23 mouse cellular contexts compared by ENCODE assay signal in the genomic region with DNA sequence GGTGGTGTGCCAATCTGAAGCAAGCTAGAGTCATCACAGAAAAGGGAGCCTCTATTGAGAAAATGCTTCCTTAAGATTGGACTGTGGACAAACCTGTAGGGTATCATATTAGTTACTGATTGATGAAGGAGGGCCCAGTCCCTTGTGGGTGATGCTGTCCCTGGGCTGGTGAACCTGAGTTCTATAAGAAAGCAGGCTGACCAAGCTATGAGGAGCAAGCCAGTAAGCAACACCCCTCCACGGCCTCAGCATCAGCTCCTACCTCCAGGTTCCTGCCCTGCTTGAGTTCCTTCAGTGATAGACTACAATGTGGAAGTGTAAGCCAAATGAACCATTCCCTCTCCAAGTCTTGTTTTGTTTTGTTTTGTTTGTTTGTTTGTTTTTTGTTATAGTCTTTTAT.
A peak's percentile ranks its signal among the peaks of the same experiment; 100 is the strongest.
DNase-seq lines count a peak whose midpoint lies in the region; ATAC-seq and TF ChIP-seq lines count a peak whose summit lies in the region.
"Had no signal": no experiment of that assay in that cellular context is flagged by ENCODE, and none has a peak within 500 bp of the region (broad histone marks: within the 10 kb centered on the region; RNA-seq: fewer than 3 reads in every experiment).

No protein-coding gene starts in this region.

- no peaks in the 10 kb centered on the region for H3K4me1 ChIP-seq in heart, embryonic 10.5 days
- H3K4me1 ChIP-seq in midbrain, embryonic 11.5 days (ENCODE audit: control insufficient read depth, insufficient read depth, low read length): no peaks in the 10 kb centered on the region
- H3K4me1 ChIP-seq in midbrain, embryonic 14.5 days (ENCODE audit: control insufficient read depth, insufficient read depth, low read length): no peaks in the 10 kb centered on the region
- H3K4me1 ChIP-seq in MEL (ENCODE audit: control insufficient read depth in 1 of 2, insufficient read depth in 2 of 2, low read length in 2 of 2): no peaks in the 10 kb centered on the region; a peak in 2 of 4 replicates

- H3K4me2 ChIP-seq in midbrain, embryonic 11.5 days: no peak overlapping the region
- no peak overlapping the region for H3K4me2 ChIP-seq in midbrain, embryonic 14.5 days (ENCODE audit: low read length)
- H3K4me2 ChIP-seq in myocyte (ENCODE audit: low read depth): no peak overlapping the region

- no peaks in the 10 kb centered on the region for H3K9me3 ChIP-seq in heart, embryonic 10.5 days
- no peaks in the 10 kb centered on the region for H3K9me3 ChIP-seq in midbrain, embryonic 11.5 days (ENCODE audit: control insufficient read depth, low read length)
- no peaks in the 10 kb centered on the region for H3K9me3 ChIP-seq in midbrain, embryonic 14.5 days (ENCODE audit: control insufficient read depth, low read length)
- no peaks in the 10 kb centered on the region for H3K9me3 ChIP-seq in MEL (replicated peaks; ENCODE audit: insufficient read depth, low read length)
- H3K9me3 ChIP-seq: G1E had no signal

- TF ChIP-seq CTCF in MEL (IDR thresholded peaks at IDR 0.05 in 2 of 3, conservative IDR thresholded peaks at IDR 0.05 in 1 of 3; ENCODE audit: control insufficient read depth in 1 of 3, insufficient read depth in 1 of 3, low read depth in 2 of 3, low read length in 3 of 3, poor library complexity in 1 of 3, severe bottlenecking in 1 of 3): no peak

- no peak overlapping the region for H3K4me3 ChIP-seq in heart, embryonic 10.5 days
- H3K4me3 ChIP-seq in midbrain, embryonic 11.5 days (ENCODE audit: low read depth, low read length): no peak overlapping the region
- H3K4me3 ChIP-seq in midbrain, embryonic 14.5 days (replicated peaks; ENCODE audit: low read depth, low read length): no peak overlapping the region
- H3K4me3 ChIP-seq in MEL (ENCODE audit: control insufficient read depth in 1 of 2, insufficient read depth in 1 of 2, low read depth in 2 of 2, low read length in 2 of 2) (no peak overlapping the region), myocyte (no peak overlapping the region)

- ATAC-seq in midbrain, embryonic 11.5 days (ENCODE audit: low FRiP score): no peak
- no peak for ATAC-seq in midbrain, embryonic 14.5 days (ENCODE audit: low FRiP score, low TSS enrichment)
- ATAC-seq: activated CD4-positive, CD25-positive, alpha-beta regulatory T cell, adult 4 months; CD4-positive, CD25-positive, alpha-beta regulatory T cell, adult 4 months; Patski had no signal

- TF ChIP-seq EP300 in MEL (IDR thresholded peaks at IDR 0.05; ENCODE audit: low read depth in 1 of 2, low read length in 2 of 2): no peak

- TF ChIP-seq RAD21 in MEL (IDR thresholded peaks at IDR 0.05; ENCODE audit: low read depth, low read length): no peak

- WGBS in heart, embryonic 10.5 days: 72% methylated on average over 1 of the region's 1 CpGs
- WGBS in midbrain, embryonic 11.5 days: 87% methylated on average over 1 of the region's 1 CpGs
- 67% methylated on average over 1 of the region's 1 CpGs for WGBS in midbrain, embryonic 14.5 days

- no peak overlapping the region for H3K27ac ChIP-seq in heart, embryonic 10.5 days
- H3K27ac ChIP-seq in midbrain, embryonic 11.5 days (ENCODE audit: low read depth, low read length): no peak overlapping the region
- H3K27ac ChIP-seq in midbrain, embryonic 14.5 days (replicated peaks; ENCODE audit: low read depth, low read length): no peak overlapping the region
- no peak overlapping the region for H3K27ac ChIP-seq in MEL (ENCODE audit: control insufficient read depth, low read depth, low read length)

- no peak overlapping the region for H3ac ChIP-seq in myocyte (ENCODE audit: control insufficient read depth, insufficient read length)

- DNase-seq in heart, adult 11 months: peak; percentile 69
- DNase-seq in heart, embryonic 10.5 days (ENCODE audit: low spot score): no peak
- DNase-seq in midbrain, embryonic 11.5 days (ENCODE audit: low spot score, missing footprints): peak; percentile 60
- no peak for DNase-seq in midbrain, embryonic 14.5 days
- DNase-seq in MEL (ENCODE audit: low read depth, low spot score): peak; percentile 12
- DNase-seq in thymus, postnatal 10 days (ENCODE audit: low spot score in 2 of 2): no peak
- no peak for DNase-seq in urinary bladder, postnatal 36 days (ENCODE audit: low spot score in 2 of 2)
- DNase-seq: adrenal gland, adult 2 months; adrenal gland, adult 8-10 months; adrenal gland, postnatal 10 days; adrenal gland, postnatal 14 days; adrenal gland, postnatal 25 days; adrenal gland, postnatal 36 days; B cell, adult 2 months; cerebellum, adult 11 months; cerebellum, adult 11-12 months; cerebellum, adult 18-20 months had no signal

- H3K9ac ChIP-seq in midbrain, embryonic 11.5 days (ENCODE audit: low read length): no peak overlapping the region
- no peak overlapping the region for H3K9ac ChIP-seq in midbrain, embryonic 14.5 days (replicated peaks; ENCODE audit: low read length)
- no peak overlapping the region for H3K9ac ChIP-seq in MEL (ENCODE audit: control insufficient read depth, low read depth, low read length, poor library complexity, severe bottlenecking)

- H3K36me3 ChIP-seq in heart, embryonic 10.5 days: no peaks in the 10 kb centered on the region
- H3K36me3 ChIP-seq in midbrain, embryonic 11.5 days (ENCODE audit: control insufficient read depth, insufficient read depth, low read length): no peaks in the 10 kb centered on the region
- H3K36me3 ChIP-seq in midbrain, embryonic 14.5 days (ENCODE audit: control insufficient read depth, insufficient read depth, low read length): no peaks in the 10 kb centered on the region
- H3K36me3 ChIP-seq in MEL (ENCODE audit: control insufficient read depth in 1 of 2, insufficient read depth in 2 of 2, low read length in 2 of 2): no peaks in the 10 kb centered on the region
- no peaks in the 10 kb centered on the region for H3K36me3 ChIP-seq in myocyte (ENCODE audit: control insufficient read depth, insufficient read depth)
- H3K36me3 ChIP-seq: G1E had no signal

- H3K79me2 ChIP-seq in MEL (ENCODE audit: control insufficient read depth, insufficient read depth, low read length, poor library complexity): no peaks in the 10 kb centered on the region
- H3K79me2 ChIP-seq in myocyte (ENCODE audit: control insufficient read depth, insufficient read depth): no peaks in the 10 kb centered on the region

- TF ChIP-seq POLR2A in MEL (IDR thresholded peaks at IDR 0.05; ENCODE audit: control insufficient read depth in 1 of 2, insufficient read depth in 1 of 2, low read depth in 1 of 2, low read length in 2 of 2, poor library complexity in 1 of 2): no peak
- no peak for TF ChIP-seq POLR2A in myocyte (IDR thresholded peaks at IDR 0.05; ENCODE audit: insufficient read length, low read depth)

- no peaks in the 10 kb centered on the region for H3K27me3 ChIP-seq in heart, embryonic 10.5 days (ENCODE audit: insufficient read depth, poor library complexity, severe bottlenecking)
- H3K27me3 ChIP-seq in midbrain, embryonic 11.5 days (ENCODE audit: control insufficient read depth, insufficient read depth, low read length): no peaks in the 10 kb centered on the region
- no peaks in the 10 kb centered on the region for H3K27me3 ChIP-seq in midbrain, embryonic 14.5 days (ENCODE audit: control insufficient read depth, insufficient read depth, low read length)
- H3K27me3 ChIP-seq in MEL (ENCODE audit: control insufficient read depth in 1 of 2, insufficient read depth in 2 of 2, low read length in 2 of 2) (no peaks in the 10 kb centered on the region), myocyte (ENCODE audit: control insufficient read depth, insufficient read depth, insufficient read length) (no peaks in the 10 kb centered on the region)
- H3K27me3 ChIP-seq: CH12.LX, Patski had no signal

TF ChIP-seq in MEL, 35 proteins besides CTCF, POLR2A, EP300 and RAD21 (continues in another document):
- TF ChIP-seq CHD1 (IDR thresholded peaks at IDR 0.05; ENCODE audit: low read depth, low read length) (no peak), MAZ (IDR thresholded peaks at IDR 0.05; ENCODE audit: low read depth, low read length) (no peak), RCOR1 (IDR thresholded peaks at IDR 0.05; ENCODE audit: low read depth, low read length) (no peak), MYC (IDR thresholded peaks at IDR 0.05; ENCODE audit: low read depth, low read length) (no peak), GABPA (IDR thresholded peaks at IDR 0.05; ENCODE audit: low read depth, low read length) (no peak), SIN3A (IDR thresholded peaks at IDR 0.05; ENCODE audit: low read length) (no peak), MXI1 (IDR thresholded peaks at IDR 0.05; ENCODE audit: low read depth, low read length) (no peak), NELFE (IDR thresholded peaks at IDR 0.05; ENCODE audit: low read depth, low read length) (no peak), MEF2A (IDR thresholded peaks at IDR 0.05; ENCODE audit: extremely low read depth, insufficient replicate concordance, low read depth, low read length, poor library complexity, severe bottlenecking) (no peak), UBTF (IDR thresholded peaks at IDR 0.05; ENCODE audit: borderline replicate concordance, insufficient read depth, low read depth, low read length) (no peak), ZMIZ1 (IDR thresholded peaks at IDR 0.05; ENCODE audit: low read depth, low read length) (no peak), ETS1 (IDR thresholded peaks at IDR 0.05; ENCODE audit: low read depth, low read length) (no peak), GATA1 (IDR thresholded peaks at IDR 0.05; ENCODE audit: low read depth, low read length) (no peak)

TF ChIP-seq in myocyte, 11 proteins besides CTCF, POLR2A, EP300 and RAD21:
- TF ChIP-seq CEBPB (IDR thresholded peaks at IDR 0.05; ENCODE audit: insufficient read depth, poor library complexity, severe bottlenecking): peak; percentile 33; the same call in 1 of the 2 replicates
- no peak for TF ChIP-seq SRF (IDR thresholded peaks at IDR 0.05; ENCODE audit: control insufficient read depth, insufficient read length, low read depth)

Comparison
In these comparisons a context has a peak if more than half of its experiments do, and no peak if none do; other contexts are left out.
1. DNase-seq: peak in heart, adult 11 months (single experiment), midbrain, embryonic 11.5 days (single experiment) and MEL (single experiment); none in heart, embryonic 10.5 days (single experiment), midbrain, embryonic 14.5 days (single experiment), thymus, postnatal 10 days (0 of 2) and urinary bladder, postnatal 36 days (0 of 2).